In the genomic region with DNA sequence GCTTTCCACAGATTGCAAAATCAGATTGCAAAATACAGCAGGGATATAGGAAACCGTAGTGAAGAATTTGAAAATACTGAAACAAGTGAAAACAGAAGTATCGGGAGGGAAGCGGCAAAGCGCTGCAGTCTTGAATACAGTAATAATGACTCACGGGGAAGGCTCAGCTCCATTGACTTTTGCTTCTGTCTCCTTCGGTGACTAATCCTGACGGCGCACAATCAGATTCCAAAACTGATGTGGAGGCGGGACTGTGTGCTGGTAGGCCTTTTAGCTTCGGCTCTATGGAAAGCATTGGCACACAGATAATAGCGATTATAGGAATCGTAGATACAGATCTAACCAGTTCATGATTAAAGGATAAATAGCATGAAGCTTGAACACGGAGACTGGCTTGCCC, we compare ENCODE assay signal across 18 mouse cellular contexts.
"Had no signal": no experiment of that assay in that cellular context is flagged by ENCODE, and none has a peak within 500 bp of the region (broad histone marks: within the 10 kb centered on the region; RNA-seq: fewer than 3 reads in every experiment).

No protein-coding gene starts in this region.

- H3K4me1 ChIP-seq: neural tube, embryonic 12.5 days; neural tube, embryonic 15.5 days had no signal

- H3K9me3 ChIP-seq: neural tube, embryonic 12.5 days; neural tube, embryonic 15.5 days had no signal

- DNase-seq: kidney, adult 18-20 months; kidney, adult 9 months; kidney, postnatal 14 days; kidney, postnatal 4 days; liver, postnatal 0 days; lung, embryonic 14.5 days; midbrain, embryonic 14.5 days; retina, postnatal 1 day; right cerebral cortex, postnatal 25 days; spleen, adult 18-20 months; thymus, adult 18-20 months; thymus, postnatal 36 days had no signal

- ATAC-seq: liver, postnatal 0 days; lung, postnatal 0 days had no signal

- H3K9ac ChIP-seq: liver, embryonic 14.5 days; liver, postnatal 0 days; lung, embryonic 14.5 days; neural tube, embryonic 12.5 days; neural tube, embryonic 15.5 days had no signal

- H3K27ac ChIP-seq: liver, embryonic 14.5 days; macrophage; neural tube, embryonic 12.5 days; neural tube, embryonic 15.5 days had no signal

- H3K36me3 ChIP-seq: neural tube, embryonic 12.5 days; neural tube, embryonic 15.5 days had no signal

- H3K4me2 ChIP-seq: lung, embryonic 14.5 days; midbrain, embryonic 11.5 days; neural tube, embryonic 12.5 days; neural tube, embryonic 15.5 days had no signal

- H3K4me3 ChIP-seq: neural tube, embryonic 12.5 days; neural tube, embryonic 15.5 days had no signal

- H3K27me3 ChIP-seq: neural tube, embryonic 12.5 days; neural tube, embryonic 15.5 days had no signal
